Mouse (Mus musculus) MEL (cell line): ENCODE results near the gene Colgalt2. TPM values are rescaled to one million over a fixed set of nuclear protein-coding genes. Genes with fewer than 3 reads are reported as not detected.
A peak's percentile ranks its signal among the peaks of the same experiment; 100 is the strongest.
"Not testable (repeated sequence)": the region's sequence is repeated elsewhere in the genome, so short reads cannot be mapped to it uniquely, and the experiment has no call there.

ENCODE experiments used
- DNase-seq: peaks from one replicate; pipeline ENCODE4 v3.0.0; 2011; ENCODE audit warnings: low read depth, low spot score
- H3K27ac ChIP-seq: 2 replicates; pipeline ENCODE4 v1.5.1; 2012; ENCODE audit warnings: low read depth, mild to moderate bottlenecking, control low read depth, low read length, moderate library complexity; ENCODE audit not compliant: control insufficient read depth
- H3K27me3 ChIP-seq, 2 experiments: fragments of 150-350 bp in 1 of 2; sonication (generic) in 1 of 2; 2 replicates each; pipeline ENCODE4 v1.6.1; 2012; ENCODE audit warnings: low read length in 2 of 2, mild to moderate bottlenecking in 2 of 2, improper control_type of control experiment in 1 of 2, moderate library complexity in 1 of 2; ENCODE audit not compliant: insufficient read depth in 2 of 2, control insufficient read depth in 1 of 2
- H3K36me3 ChIP-seq, 2 experiments: 2 replicates each; pipeline ENCODE4 v1.6.1; 2012 to 2014; ENCODE audit warnings: low read length in 2 of 2, improper control_type of control experiment in 1 of 2, inconsistent platforms in 1 of 2, mild to moderate bottlenecking in 1 of 2; ENCODE audit not compliant: insufficient read depth in 2 of 2, control insufficient read depth in 1 of 2
- H3K4me1 ChIP-seq, 2 experiments: fragments of 150-350 bp in 1 of 2; sonication (generic) in 1 of 2; 2 replicates each; pipeline ENCODE4 v1.6.1; 2012; ENCODE audit warnings: low read length in 2 of 2, improper control_type of control experiment in 1 of 2, mild to moderate bottlenecking in 1 of 2; ENCODE audit not compliant: insufficient read depth in 2 of 2, control insufficient read depth in 1 of 2
- H3K4me3 ChIP-seq, 2 experiments: fragments of 150-350 bp in 1 of 2; sonication (generic) in 1 of 2; 2 replicates each; pipeline ENCODE4 v1.5.1; 2012; ENCODE audit warnings: low read depth in 2 of 2, low read length in 2 of 2, mild to moderate bottlenecking in 2 of 2, moderate library complexity in 2 of 2, control low read depth in 1 of 2, improper control_type of control experiment in 1 of 2; ENCODE audit not compliant: control insufficient read depth in 1 of 2, insufficient read depth in 1 of 2
- H3K79me2 ChIP-seq: 2 replicates; pipeline ENCODE4 v1.6.1; 2012; ENCODE audit warnings: mild to moderate bottlenecking, low read length, moderate library complexity; ENCODE audit not compliant: control insufficient read depth, poor library complexity, insufficient read depth
- H3K9ac ChIP-seq: 2 replicates; pipeline ENCODE4 v1.6.1; 2012; ENCODE audit warnings: low read depth, mild to moderate bottlenecking, control low read depth, low read length, moderate library complexity; ENCODE audit not compliant: control insufficient read depth, poor library complexity, severe bottlenecking
- H3K9me3 ChIP-seq: fragments of 150-350 bp; sonication (generic); replicated peaks from 2 replicates; pipeline ENCODE4 v1.6.1; 2012; ENCODE audit warnings: mild to moderate bottlenecking, low read length, improper control_type of control experiment, moderate library complexity; ENCODE audit not compliant: insufficient read depth
- CHD1 ChIP-seq: IDR thresholded peaks from 2 replicates; pipeline ENCODE4 v1.6.1; 2012; ENCODE audit warnings: low read depth, mild to moderate bottlenecking, inconsistent platforms, low read length, improper control_type of control experiment
- CTCF ChIP-seq, 3 experiments: IDR thresholded peaks in 2 of 3; conservative IDR thresholded peaks in 1 of 3; 2 replicates each; pipeline ENCODE4 v1.5.1; 2011 to 2012; ENCODE audit warnings: low read length in 3 of 3, low read depth in 2 of 3, mild to moderate bottlenecking in 2 of 3, improper control_type of control experiment in 1 of 3, inconsistent platforms in 1 of 3, mixed read lengths in 1 of 3, moderate library complexity in 1 of 3; ENCODE audit not compliant: control insufficient read depth in 1 of 3, insufficient read depth in 1 of 3, poor library complexity in 1 of 3, severe bottlenecking in 1 of 3
- EP300 ChIP-seq, 2 experiments: IDR thresholded peaks; 2 replicates each; pipeline ENCODE4 v1.6.1; 2011; ENCODE audit warnings: improper control_type of control experiment in 2 of 2, low read length in 2 of 2, low read depth in 1 of 2, mild to moderate bottlenecking in 1 of 2
- ETS1 ChIP-seq: IDR thresholded peaks from 2 replicates; pipeline ENCODE4 v1.6.1; 2012; ENCODE audit warnings: low read depth, mild to moderate bottlenecking, inconsistent platforms, low read length, improper control_type of control experiment, moderate library complexity
- GABPA ChIP-seq: IDR thresholded peaks from 2 replicates; pipeline ENCODE4 v1.6.1; 2012; ENCODE audit warnings: low read depth, mild to moderate bottlenecking, inconsistent platforms, low read length, improper control_type of control experiment, moderate library complexity
- GATA1 ChIP-seq: IDR thresholded peaks from 2 replicates; pipeline ENCODE4 v1.6.1; 2011; ENCODE audit warnings: low read depth, low read length, improper control_type of control experiment
- HCFC1 ChIP-seq: IDR thresholded peaks from 2 replicates; pipeline ENCODE4 v1.6.1; 2012; ENCODE audit warnings: low read depth, mild to moderate bottlenecking, inconsistent platforms, low read length, improper control_type of control experiment, moderate library complexity
- JUND ChIP-seq: IDR thresholded peaks from 2 replicates; pipeline ENCODE4 v1.6.1; 2011; ENCODE audit warnings: low read depth, mild to moderate bottlenecking, improper control_type of control experiment, low read length
- KAT2A ChIP-seq: conservative IDR thresholded peaks from 2 replicates; pipeline ENCODE4 v1.6.1; 2012; ENCODE audit warnings: low read depth, low read length, improper control_type of control experiment, inconsistent platforms
- MAFK ChIP-seq: IDR thresholded peaks from 2 replicates; pipeline ENCODE4 v1.6.1; 2011; ENCODE audit warnings: low read depth, mild to moderate bottlenecking, low read length, improper control_type of control experiment, borderline replicate concordance
- MAZ ChIP-seq: IDR thresholded peaks from 2 replicates; pipeline ENCODE4 v1.6.1; 2012; ENCODE audit warnings: low read depth, mild to moderate bottlenecking, inconsistent platforms, low read length, improper control_type of control experiment
- MYC ChIP-seq: IDR thresholded peaks from 2 replicates; pipeline ENCODE4 v1.6.1; 2011; ENCODE audit warnings: low read depth, mild to moderate bottlenecking, low read length, improper control_type of control experiment, moderate library complexity
- NRF1 ChIP-seq: IDR thresholded peaks from 2 replicates; pipeline ENCODE4 v1.6.1; 2014; ENCODE audit warnings: low read depth, mild to moderate bottlenecking, inconsistent platforms, low read length, improper control_type of control experiment, moderate library complexity; ENCODE audit not compliant: poor library complexity, insufficient read depth, severe bottlenecking
- POLR2A ChIP-seq, 2 experiments: IDR thresholded peaks; 2 replicates each; pipeline ENCODE4 v1.6.1; 2011 to 2012; ENCODE audit warnings: low read length in 2 of 2, mild to moderate bottlenecking in 2 of 2, control low read depth in 1 of 2, improper control_type of control experiment in 1 of 2, low read depth in 1 of 2, moderate library complexity in 1 of 2; ENCODE audit not compliant: control insufficient read depth in 1 of 2, insufficient read depth in 1 of 2, poor library complexity in 1 of 2
- POLR2AphosphoS2 ChIP-seq: IDR thresholded peaks from 2 replicates; pipeline ENCODE4 v1.6.1; 2011; ENCODE audit warnings: low read length, improper control_type of control experiment
- POLR2AphosphoS5 ChIP-seq: IDR thresholded peaks from 2 replicates; pipeline ENCODE4 v1.6.1; 2012; ENCODE audit warnings: low read depth, borderline replicate concordance, mild to moderate bottlenecking, inconsistent platforms, low read length, moderate library complexity, mixed read lengths
- TBP ChIP-seq: IDR thresholded peaks from 2 replicates; pipeline ENCODE4 v1.8.0; 2011; ENCODE audit warnings: low read depth, low read length, improper control_type of control experiment
- TCF12 ChIP-seq: IDR thresholded peaks from 2 replicates; pipeline ENCODE4 v1.6.1; 2014; ENCODE audit warnings: low read depth, mild to moderate bottlenecking, inconsistent platforms, low read length, improper control_type of control experiment, moderate library complexity
- USF1 ChIP-seq: IDR thresholded peaks from 2 replicates; pipeline ENCODE4 v1.6.1; 2014; ENCODE audit warnings: low read depth, mild to moderate bottlenecking, inconsistent platforms, low read length, improper control_type of control experiment, moderate library complexity
- ZC3H11A ChIP-seq: IDR thresholded peaks from 2 replicates; pipeline ENCODE4 v1.6.1; 2012; ENCODE audit warnings: low read depth, mild to moderate bottlenecking, inconsistent platforms, low read length, improper control_type of control experiment
- ZKSCAN1 ChIP-seq: IDR thresholded peaks from 2 replicates; pipeline ENCODE4 v1.6.1; 2012; ENCODE audit warnings: low read depth, mild to moderate bottlenecking, inconsistent platforms, low read length, improper control_type of control experiment, moderate library complexity
- ZMIZ1 ChIP-seq: IDR thresholded peaks from 2 replicates; pipeline ENCODE4 v1.6.1; 2012; ENCODE audit warnings: low read depth, mild to moderate bottlenecking, inconsistent platforms, low read length, improper control_type of control experiment, moderate library complexity
- ZNF384 ChIP-seq: IDR thresholded peaks from 2 replicates; pipeline ENCODE4 v1.6.1; 2012; ENCODE audit warnings: low read depth, mild to moderate bottlenecking, inconsistent platforms, low read length, improper control_type of control experiment
- polyA plus RNA-seq, 2 experiments: library from polyadenylated mRNA; stranded (reverse) in 1 of 2; unstranded in 1 of 2; fragments of >175 nt in 1 of 2; fragments of >200 nt in 1 of 2; gene quantifications; 2 replicates each; pipeline versions ENCODE4 v1.2.1 to v1.2.4; 2012; ENCODE audit warnings: low replicate concordance in 2 of 2, low read depth in 1 of 2; ENCODE audit not compliant: insufficient read length in 2 of 2, insufficient read depth in 1 of 2, missing spikeins in 1 of 2
- total RNA-seq: library from RNA; depleted of rRNA; stranded (reverse); fragments of 300-350 nt; gene quantifications from 2 replicates; pipeline ENCODE4 v1.2.3, GENCODE M21; 2012

Gene Colgalt2
- total and polyA plus RNA-seq, 3 experiments = not detected

DNA sequence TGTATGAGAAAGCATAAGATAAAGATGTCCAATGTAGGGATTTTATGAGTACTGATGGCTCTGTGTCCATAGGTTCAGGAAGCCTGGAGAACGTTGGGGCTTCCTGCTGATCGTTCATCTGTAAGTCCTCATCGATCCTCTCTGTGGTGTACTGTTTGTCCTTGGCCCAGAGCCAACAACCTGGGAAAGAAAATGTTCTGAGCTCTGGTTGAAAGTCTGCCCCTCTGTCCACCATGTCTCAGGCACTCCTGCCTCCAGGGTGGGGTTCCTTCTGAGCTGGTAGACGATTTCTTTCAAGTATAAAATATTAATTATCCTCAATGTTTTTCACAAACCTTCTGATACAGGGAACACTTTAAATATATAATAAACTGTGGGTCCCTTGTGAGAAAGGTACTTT is 34.5 kb downstream of the Colgalt2 start:
- peaks cover 0 to 1% of the 10 kb centered on the region in 2 experiments; a peak in 1 of 4 replicates for H3K27me3 ChIP-seq
- no peak for TF ChIP-seq ZKSCAN1
- TF ChIP-seq CTCF (IDR thresholded peaks at IDR 0.05 in 2 of 3, conservative IDR thresholded peaks at IDR 0.05 in 1 of 3; ENCODE audit: control insufficient read depth in 1 of 3, insufficient read depth in 1 of 3, low read depth in 2 of 3, low read length in 3 of 3, poor library complexity in 1 of 3, severe bottlenecking in 1 of 3) = no peak
- TF ChIP-seq TCF12 = no peak
- no peak for TF ChIP-seq USF1
- no peak for TF ChIP-seq ZNF384
- TF ChIP-seq HCFC1 = no peak
- TF ChIP-seq NRF1 = no peak
- no peak for TF ChIP-seq KAT2A
- no peak for TF ChIP-seq MAFK
- no peak for TF ChIP-seq POLR2AphosphoS2
- no peak for TF ChIP-seq ZC3H11A
- no peak for TF ChIP-seq POLR2AphosphoS5
- TF ChIP-seq, all 39 proteins: peak for 0
- DNase-seq = no peak
- no peaks in the 10 kb centered on the region for H3K79me2 ChIP-seq
- no peak overlapping the region for H3K4me3 ChIP-seq
- H3K4me1 ChIP-seq = no peaks in the 10 kb centered on the region
- H3K9me3 ChIP-seq = no peaks in the 10 kb centered on the region
- no peaks in the 10 kb centered on the region for H3K36me3 ChIP-seq
- H3K27ac ChIP-seq = no peak overlapping the region
- no peak overlapping the region for H3K9ac ChIP-seq

DNA sequence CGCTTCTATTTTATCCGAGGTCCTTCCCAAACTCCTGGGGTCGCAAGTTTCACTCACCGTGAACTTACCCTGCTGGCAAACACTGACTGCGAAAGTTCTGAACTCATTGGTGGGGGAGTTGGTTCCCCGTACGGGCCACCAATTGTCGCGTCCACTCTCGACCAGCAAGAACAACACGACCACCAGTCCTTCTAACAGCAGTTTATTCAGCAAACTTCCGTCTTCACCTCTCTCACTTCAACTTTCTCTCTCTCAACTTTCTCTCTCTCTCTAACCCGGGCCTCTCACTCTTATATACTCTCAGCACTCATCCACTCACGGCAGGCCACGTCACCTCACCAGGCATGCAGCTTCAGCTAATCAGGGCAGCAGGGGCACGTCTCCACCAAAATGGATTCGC is 37.9 kb downstream of the Colgalt2 start:
- not testable (repeated sequence) for H3K79me2 ChIP-seq, H3K27me3 ChIP-seq, H3K36me3 ChIP-seq, H3K27ac ChIP-seq, H3K4me1 ChIP-seq, H3K9me3 ChIP-seq
- peak overlapping the region; percentile 32; the same call in 1 of the 2 replicates for H3K9ac ChIP-seq
- DNase-seq = peak; percentile 4
- H3K4me3 ChIP-seq = peak overlapping the region; percentile 43 to 47; a peak in 3 of 4 replicates

DNA sequence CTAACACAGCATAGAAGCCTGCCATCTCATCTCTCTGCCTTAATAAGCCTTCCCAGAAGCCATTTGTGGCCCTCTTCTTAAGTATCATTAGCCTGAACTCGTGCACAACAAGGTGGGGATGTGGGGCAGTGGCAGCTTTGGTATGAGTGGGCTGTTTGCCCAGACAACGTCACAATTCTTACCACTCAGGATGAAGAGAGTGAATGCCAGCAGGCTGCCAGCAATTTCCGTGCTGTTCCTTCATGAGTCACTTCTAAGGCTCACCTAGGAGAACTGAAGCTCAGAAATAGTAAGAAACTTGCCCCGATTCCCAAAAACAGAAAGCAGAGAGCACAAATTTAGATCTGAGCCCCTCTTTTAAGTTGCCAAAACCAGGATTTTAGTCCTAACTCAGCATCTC is 39.8 kb downstream of the Colgalt2 start:
- Histone ChIP-seq H3K9ac (no peak overlapping the region), H3K27me3 (peaks cover 6 to 10% of the 10 kb centered on the region in 2 experiments), H3K4me3 (no peak overlapping the region), H3K9me3 (no peaks in the 10 kb centered on the region), H3K27ac (no peak overlapping the region), H3K36me3 (no peaks in the 10 kb centered on the region), H3K4me1 (no peaks in the 10 kb centered on the region)
- DNase-seq = no peak
- TF ChIP-seq HCFC1 (no peak), GABPA (no peak), MAFK (no peak), NRF1 (no peak), MAZ (no peak), EP300 (IDR thresholded peaks at IDR 0.05; ENCODE audit: low read depth in 1 of 2, low read length in 2 of 2) (no peak), CHD1 (no peak), USF1 (no peak), ZMIZ1 (no peak), CTCF (IDR thresholded peaks at IDR 0.05 in 2 of 3, conservative IDR thresholded peaks at IDR 0.05 in 1 of 3; ENCODE audit: control insufficient read depth in 1 of 3, insufficient read depth in 1 of 3, low read depth in 2 of 3, low read length in 3 of 3, poor library complexity in 1 of 3, severe bottlenecking in 1 of 3) (no peak), MYC (no peak), GATA1 (no peak), TBP (no peak), JUND (no peak), POLR2A (IDR thresholded peaks at IDR 0.05; ENCODE audit: control insufficient read depth in 1 of 2, insufficient read depth in 1 of 2, low read depth in 1 of 2, low read length in 2 of 2, poor library complexity in 1 of 2) (no peak), ETS1 (no peak)
- TF ChIP-seq, all 39 proteins: peak for 0
- no peaks in the 10 kb centered on the region for H3K79me2 ChIP-seq
